Mouse (Mus musculus) yolk sac, embryonic 10.5 days (tissue): Measurements from ENCODE around the gene Gm3252.
"Not testable (repeated sequence)": the region's sequence is repeated elsewhere in the genome, so short reads cannot be mapped to it uniquely, and the experiment has no call there.

Experiments used
- DNase-seq: peaks from one replicate; pipeline ENCODE4 v3.0.0-alpha.2; 2017; ENCODE audit warnings: low spot score

The Gm3252 gene

DNA sequence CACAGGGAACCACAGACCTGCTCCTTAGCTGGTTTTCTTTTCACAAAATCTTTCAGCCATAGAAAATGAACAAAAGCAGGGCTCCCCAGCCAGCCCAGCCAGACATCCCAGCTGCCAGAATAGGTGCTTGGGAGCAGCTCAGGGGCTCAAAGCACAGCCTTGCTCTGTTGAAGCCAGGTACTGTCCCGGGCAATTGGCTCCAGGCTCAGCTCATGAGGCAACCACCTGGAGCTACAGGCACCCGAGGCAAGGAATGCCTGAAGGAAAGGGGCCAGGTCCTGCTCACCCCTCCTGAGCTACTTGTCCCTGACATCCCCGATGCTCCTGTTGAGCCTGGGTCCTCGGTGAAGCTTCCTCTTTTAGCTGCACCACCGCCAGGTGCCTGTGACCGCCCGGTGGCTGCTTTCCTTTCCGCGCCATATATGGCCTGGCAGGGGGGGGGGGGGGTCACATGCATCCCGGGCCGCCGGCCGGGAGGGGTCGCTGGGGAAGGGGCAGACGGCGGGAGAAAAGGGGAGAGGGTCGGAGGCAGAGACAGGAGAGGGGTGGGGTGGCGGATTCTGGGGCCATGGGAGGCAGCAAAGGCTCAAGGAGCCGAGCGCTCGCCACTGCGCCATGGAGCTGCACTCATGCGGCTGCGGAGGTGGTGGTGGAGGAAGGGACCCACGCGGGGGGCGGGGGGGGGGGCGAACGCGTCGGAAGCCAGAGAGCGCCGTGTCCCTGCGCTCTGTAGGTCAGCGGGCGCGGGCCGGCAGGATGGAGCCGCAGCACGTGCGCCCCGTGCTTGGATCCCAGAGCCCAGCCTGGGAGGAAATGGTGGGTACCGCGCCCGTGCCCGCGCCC lies at the start of gene Gm3252:
Gene Gm3252, plus strand, starts transcription at position 738 of the 843 bp plus-strand sequence.
- not testable (repeated sequence) for DNase-seq

GRCm38 (mm10) chr14:4708938-4709337 lies 17.6 kb upstream of the Gm3252 start, which contains the start of gene Gm7876:
Gene Gm7876 (plus strand): TSS chr14:4709238.
- DNase-seq, result not testable (repeated sequence)

DNA sequence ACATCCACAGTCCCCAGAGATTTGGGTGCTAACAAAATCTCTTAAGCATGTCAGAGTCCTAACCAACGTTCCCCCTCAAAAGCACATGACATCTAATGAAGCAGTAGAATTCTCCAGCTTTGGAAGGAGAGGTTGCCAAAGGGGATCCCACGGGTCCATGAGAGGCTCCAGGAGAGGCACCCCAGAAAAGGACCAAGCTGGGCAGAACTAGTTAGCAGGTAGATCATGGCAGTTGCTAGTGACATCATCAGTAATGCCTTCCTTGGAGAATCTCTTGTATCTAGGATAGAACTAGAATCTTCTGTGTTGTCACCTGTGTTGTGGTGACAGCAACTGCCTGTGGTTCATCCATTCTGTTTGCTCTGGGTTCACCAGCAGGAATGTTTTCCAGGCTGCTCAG lies 49.5 kb downstream of the Gm3252 start, which contains the start of gene Gm9602:
Gene Gm9602, plus strand, starts transcription at position 301 of the 400 bp plus-strand sequence.
- DNase-seq, result not testable (repeated sequence)
